Mouse (Mus musculus) gonadal fat pad, adult 2 months (tissue): ENCODE data around the gene Dnajc19. TPM values are rescaled to one million over a fixed set of nuclear protein-coding genes. Genes with fewer than 3 reads are reported as not detected.
"Not testable (repeated sequence)": the region's sequence is repeated elsewhere in the genome, so short reads cannot be mapped to it uniquely, and the experiment has no call there.

ENCODE experiments used
- DNase-seq: peaks from one replicate; pipeline ENCODE4 v3.0.0-alpha.2; 2012; ENCODE audit warnings: low read depth
- polyA plus RNA-seq: library from polyadenylated mRNA; depleted of rRNA; stranded (reverse); fragments of >200 nt; gene quantifications from 2 replicates; pipeline ENCODE4 v1.2.3, GENCODE M21; 2012; rRNA removed

Gene Dnajc19
- polyA plus RNA-seq: 53.7 and 54.3 TPM in 2 replicates

DNA sequence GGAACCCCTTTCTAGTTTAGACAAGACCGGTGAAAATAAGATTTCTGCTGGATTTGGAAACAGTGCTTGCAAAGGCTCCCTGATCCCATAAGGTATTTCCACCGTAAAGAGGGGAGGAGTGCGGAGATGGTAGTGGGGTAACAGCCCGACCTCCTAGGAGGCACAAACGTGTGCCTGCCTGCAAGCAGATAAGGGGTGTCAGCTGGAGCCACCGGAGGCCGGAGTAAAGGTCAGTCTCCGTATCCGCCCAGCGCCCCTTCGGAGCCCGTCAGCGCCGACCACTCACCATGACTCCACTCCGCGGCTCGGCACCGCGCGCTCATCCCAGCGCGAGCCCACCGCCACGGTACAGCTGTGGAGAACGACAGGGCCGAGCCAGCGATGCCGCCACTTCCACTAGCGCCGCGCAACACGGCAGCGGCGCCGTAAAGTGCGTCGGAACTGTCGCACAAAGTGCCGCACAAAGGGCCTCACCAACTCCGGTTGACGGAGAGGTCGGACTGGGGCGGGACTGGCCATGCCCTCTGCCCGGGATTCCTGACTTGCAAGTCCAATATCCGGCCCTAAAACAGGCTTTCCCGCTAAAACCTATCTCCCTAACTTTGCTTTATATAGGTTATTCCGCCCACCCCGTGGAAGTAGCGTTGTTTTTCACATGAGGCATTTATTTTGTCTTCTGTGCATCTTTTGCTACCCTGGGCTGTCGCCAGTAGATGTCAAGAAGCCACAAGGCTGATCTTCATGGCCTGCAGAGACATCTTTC is at the start of gene Dnajc19:
Gene Dnajc19, minus strand, starts transcription at position 422 of the 763 bp plus-strand sequence.
- peak; percentile 27 for DNase-seq

DNA sequence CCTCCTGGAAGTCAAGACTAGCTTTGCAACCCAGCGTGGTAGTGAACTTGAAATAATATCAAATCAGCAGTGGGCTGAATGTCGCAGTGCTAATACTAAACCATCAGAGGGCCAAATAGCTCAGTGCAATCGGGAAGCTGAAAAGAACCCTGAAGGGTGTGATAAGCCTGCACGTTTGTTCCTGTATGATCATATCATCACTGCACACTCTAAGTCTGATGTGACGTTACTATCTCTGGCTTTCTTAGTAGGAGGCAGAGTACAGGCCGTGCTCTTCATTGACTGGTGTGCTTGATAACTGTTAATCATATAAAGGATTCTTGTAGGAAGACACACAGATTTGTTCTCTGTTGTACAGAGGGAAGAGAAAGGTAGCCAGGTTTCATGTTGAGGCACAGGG is 48.8 kb upstream of the Dnajc19 start:
- DNase-seq: no peak

DNA sequence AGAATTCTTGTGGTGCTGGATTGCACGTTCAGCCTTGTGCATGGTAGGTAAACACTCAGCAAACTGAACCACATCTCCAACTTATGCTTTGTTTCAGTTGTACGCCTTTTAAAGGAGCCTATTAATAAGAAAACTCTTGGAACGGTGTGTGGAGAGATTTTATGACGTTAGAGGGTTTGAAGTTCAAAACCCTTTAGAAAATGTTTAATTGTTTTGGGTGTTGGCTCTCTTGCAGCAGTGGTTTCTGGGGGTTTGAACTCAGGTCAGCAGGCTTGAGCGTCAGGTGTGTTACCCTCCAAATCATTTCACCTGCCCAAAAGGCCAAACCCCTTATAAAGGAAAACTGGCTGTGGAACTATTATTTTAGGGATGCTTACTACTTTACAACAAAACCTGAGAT is 40.2 kb upstream of the Dnajc19 start:
- DNase-seq: no peak

DNA sequence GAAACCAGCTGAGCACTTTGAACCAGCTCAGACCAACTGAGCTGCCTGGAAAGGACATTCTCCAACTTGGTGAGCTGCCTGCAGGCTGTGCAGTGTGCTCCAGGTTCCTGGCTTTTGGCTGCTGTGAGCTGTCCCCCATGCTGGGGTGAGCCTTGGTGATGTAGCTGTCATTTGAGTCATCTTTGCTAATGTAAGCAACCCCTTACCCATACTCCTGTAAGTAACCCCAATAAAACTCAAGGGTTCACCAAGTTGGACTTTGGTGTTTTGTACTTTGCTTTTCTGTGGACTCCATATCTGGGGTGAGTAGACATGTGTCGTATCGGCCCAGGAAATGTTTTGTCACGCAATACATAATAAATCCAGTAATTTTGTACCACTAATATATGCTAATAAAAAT is 39.7 kb upstream of the Dnajc19 start:
- no peak for DNase-seq

DNA sequence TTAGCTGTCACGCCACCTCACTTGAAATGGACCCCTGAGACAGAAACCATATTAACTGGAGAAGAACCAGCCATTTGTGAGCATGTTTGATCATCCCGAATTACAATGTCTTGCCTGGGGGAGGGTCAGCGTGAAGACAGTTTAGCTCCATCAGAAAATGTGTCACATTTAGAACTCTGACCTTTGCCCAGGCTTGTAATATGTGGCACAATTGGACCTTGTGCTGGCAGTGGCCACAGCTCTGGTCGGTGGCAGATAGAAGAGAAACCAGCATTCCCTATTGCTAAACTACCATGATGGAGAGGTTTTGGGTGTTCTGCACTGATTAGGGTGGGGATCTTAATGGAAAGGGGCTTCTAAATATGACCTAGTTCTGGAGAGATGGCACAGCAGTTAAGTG is 38.7 kb upstream of the Dnajc19 start:
- DNase-seq: no peak

DNA sequence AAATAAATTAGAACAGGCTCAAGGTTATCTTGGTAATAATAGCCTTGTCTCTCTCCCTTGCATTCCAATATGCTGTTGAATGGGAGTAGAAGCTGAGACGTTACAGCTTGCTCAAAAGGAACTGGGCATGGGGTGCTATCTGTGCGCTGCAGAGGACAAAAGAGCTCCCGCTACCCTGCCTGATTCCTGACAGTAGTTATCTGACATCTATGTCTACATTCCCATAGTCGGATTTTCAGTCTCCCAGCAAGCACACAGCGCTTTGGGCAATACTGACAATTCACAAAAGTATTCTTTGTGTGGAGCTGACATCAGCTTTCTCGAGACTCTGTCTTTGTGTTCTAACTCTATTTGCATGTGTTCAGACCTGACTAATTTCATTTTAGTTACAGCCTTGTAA is 34.7 kb upstream of the Dnajc19 start:
- DNase-seq: no peak

DNA sequence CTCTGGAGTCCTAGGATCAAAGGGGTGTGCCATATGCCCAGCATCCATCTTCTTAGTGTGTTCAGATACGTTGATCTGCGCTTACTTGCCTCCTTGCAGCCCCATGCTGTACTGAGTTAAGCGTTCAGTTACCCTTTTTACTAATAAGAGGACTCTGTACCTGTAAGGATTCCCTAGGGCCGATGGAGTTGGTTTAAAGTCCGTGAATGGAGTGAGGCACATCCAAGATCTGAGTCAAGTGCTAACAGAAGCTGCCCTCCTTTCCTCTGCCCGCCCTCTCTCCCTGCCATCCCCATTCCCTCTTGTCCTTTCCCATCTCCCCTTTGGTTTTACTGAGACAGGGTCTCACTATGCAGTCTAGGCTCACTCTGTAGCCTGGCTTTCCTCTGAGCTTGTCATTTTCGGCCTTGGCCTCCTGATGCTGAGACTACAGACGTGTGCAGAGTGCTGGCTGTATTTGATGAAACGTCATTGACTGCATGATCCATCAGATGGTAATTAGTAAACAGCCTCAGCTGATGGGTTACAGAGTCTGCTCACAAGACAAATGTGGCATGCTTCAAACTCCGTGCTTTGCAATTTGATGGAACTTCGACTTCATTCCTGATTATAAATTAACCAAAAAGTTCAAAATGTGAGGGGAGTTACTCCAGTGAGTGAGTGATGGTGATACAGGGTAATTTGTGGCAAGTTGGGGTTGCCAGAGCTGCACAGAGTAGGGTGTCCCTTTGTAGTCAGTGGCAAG is 31.0 kb upstream of the Dnajc19 start:
- no peak for DNase-seq

DNA sequence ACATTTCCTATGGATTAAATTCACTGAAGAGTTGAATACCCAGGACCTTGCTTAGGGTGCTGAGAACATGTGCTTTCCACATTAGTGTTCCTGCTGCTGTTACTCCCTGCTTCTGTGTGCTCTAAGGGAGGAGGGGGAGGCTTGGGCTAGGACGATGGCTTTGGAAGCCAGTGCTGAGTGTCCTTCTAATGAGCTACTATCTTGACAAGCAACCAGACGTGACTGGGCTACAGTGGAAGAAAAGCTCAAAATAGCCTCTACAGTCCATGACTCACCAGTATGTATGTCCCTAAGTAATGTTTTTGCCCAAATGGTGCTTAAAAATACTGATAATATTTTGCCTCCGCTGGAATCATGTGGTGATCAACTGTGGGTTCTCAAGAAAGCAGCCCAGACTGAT is 26.5 kb upstream of the Dnajc19 start:
- no peak for DNase-seq

DNA sequence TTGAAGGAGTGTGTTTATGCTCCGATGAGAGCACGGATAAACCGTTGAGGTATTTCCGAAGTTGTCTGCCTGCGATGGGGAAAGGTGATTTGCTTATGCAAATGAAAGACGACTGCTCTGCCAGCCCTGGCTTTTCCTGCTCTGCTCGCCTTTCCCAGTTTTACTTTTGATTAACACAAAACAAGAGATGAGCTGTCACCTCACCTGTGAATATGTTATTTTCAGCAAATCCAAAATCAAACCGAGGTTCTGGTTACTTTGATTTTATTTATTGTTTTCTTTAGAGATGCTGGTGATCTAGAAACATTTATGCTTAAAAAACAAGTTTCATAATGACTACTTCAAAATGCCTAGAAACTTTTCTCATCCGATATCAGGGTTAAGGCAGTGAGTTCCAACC is 25.3 kb upstream of the Dnajc19 start:
- no peak for DNase-seq

DNA sequence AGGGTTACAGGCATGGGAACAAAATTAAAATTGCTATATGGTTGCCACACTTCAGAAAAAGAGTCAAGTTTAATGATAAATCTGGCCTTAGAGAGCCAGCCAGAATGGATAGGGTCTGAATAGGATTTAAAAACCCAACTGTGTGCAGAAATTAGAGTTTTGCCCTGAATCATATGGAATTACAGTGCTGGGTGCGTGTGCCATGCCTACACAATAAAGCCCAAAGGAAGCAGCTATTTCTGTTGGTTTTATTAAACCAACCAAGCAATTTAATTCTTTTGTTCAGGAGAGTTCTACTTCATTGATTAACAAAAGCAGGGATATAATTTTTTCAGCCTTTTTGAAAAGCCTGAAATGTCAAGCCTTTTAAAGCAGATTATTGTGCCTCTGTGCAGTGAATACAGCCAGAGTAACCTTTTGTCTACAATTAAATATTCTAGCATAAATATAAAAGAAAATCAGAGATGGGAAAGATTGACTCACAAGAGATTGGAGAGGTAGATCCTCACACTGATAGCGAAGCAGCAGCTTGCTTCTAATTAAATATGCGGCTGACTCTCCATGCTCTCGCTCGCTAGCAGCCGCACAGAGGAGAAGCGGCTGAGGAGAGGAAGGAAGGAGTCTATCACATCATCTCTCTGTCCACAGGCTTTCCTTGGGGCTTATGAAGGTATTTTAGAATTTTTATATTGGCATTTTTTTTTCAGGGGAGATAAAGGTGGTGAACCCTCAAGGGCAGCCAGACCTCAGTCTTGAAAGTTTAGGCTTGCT is 23.0 kb upstream of the Dnajc19 start:
- DNase-seq: no peak

DNA sequence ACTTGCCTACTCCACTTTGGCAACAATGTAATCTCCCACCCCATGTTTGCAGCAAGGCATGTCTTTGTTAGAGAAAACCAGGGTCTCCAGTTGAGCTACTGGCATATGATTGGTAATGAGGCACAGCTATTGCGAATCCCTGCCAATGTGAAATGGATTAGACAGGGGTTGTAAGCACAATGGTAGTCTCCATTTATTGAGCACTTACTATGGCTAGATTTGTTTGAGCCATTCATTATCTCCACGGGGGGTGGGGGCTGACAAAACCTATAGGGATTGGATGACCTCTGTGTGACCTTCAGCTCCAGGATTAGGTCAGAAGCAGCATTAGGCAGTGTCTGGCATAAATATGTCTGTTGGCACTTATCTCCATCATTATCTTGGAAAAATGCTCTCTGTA is 21.8 kb upstream of the Dnajc19 start:
- DNase-seq: no peak

DNA sequence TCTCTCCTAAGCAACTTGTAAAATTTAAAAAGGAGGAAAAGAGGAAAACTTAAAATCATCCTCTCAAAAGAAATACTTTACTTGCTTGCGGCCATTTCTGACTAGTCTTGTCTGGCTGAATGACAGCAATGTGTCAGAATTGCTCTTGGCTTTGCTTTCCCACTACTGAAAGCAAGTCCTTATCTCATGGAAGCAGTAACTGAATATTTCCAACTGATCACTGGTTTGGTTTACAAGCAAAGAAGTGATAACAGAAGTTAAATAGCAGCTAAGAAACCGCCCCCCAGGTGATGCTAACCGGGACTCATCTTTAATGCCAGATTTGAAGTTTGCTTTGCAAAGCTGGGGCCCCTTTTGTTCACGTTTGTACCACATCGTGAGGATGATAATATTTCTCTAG is 2.5 kb upstream of the Dnajc19 start:
- DNase-seq: no peak

DNA sequence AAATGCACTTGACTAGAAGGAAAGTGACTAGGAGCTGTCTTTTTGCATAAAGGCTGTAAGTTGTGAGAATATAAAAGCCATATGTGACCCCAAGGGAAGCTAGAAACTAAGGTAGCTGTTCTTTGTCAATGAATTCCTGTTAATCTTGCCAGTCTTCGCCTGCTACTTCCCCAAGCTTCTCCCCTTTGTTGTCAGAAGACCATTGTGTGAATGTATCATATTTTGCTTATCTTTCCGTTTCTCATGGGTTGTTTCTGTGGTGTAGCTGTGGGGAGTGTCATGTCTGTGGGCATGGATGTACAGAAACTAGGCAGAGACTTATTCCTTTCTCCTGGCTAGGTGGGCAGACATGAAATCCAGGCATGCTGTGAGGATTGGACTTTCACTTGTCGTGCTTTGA is 808 bp upstream of the Dnajc19 start:
- DNase-seq: no peak

DNA sequence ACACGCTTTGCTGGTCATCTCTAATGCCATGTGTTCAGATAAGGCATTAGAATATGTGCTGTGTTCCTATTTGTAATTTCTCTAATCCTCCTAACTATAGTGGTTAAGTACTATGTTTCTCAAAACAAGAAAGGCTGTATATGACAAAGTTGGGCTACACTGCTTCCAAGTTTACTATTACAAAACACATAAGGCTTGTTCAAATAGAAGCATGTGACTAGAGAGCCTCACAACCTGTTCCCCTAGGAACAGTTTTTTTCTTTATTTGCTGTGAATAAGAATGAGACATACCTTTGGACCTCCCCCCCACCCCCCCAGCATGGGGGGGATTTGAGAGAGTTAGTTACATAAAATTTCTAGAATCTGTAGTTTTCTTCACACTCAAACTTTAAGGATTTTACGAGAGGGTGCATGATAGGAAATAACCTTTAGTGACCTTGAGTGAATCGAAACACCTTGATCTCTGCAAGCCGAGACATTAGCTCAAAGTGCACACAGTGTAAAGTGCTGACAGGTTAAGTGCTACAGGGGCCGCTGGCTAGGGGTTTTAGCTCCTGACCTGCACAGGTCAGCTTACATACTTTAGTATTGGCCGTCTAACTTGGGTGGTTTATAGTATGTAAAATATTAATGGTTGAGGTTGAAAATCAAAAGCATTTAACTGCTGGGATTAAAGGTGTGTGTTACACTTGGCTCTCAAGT is 4.9 kb downstream of the Dnajc19 start:
- DNase-seq: no peak

DNA sequence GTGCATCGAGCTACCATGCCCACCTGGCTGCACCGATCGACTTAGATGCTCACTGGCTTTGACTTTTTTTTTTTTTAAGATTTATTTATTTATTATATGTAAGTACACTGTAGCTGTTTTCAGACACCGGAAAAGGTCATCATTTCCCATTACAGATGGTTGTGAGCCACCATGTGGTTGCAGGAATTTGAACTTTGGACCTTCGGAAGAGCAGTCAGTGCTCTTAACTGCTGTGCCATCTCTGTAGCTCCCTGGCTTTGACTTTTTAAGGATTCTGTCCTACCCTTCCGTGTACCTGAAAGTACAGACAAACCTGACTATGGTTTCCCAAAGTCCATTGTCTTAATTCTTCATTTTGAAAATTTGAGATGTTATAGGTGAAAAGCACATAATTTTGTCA is 8.4 kb downstream of the Dnajc19 start:
- no peak for DNase-seq

DNA sequence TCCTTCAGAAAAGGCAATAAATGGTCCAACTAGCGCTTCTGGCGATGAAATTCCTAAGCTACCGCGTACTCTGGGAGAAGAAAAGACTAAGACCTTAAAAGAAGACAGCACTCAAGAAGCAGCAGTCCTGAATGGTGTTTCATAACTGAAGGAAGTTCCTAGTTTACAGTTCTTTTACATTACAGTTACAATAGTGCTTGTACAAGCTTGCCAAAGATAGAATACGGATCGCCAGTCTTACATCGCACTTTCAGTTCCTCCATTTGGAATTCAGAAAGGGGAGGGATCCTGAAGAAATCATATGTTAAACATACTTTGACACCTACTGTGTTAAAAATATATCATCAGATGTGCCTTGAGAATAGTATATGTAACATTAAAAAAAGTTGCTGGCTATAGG is 12.2 kb downstream of the Dnajc19 start:
- DNase-seq: not testable (repeated sequence)

DNA sequence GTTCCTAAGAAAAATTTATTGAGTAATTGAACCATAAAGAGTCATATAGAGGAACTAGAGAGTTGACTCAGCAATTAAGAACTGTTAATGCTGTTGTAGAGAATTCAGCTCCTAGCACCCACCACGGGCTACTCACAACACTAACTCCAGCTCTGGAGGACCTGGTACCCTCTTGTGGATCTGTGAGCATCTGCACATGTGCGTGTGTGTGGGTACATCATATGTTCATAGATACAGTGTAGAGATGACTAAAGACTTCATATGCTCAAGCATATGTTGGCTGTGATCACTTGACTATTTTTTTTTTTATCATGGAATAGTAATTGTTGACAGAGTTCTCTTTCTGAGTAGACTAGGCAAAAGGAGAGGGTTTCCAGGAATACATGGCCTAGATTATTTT is 18.8 kb downstream of the Dnajc19 start:
- DNase-seq: no peak

DNA sequence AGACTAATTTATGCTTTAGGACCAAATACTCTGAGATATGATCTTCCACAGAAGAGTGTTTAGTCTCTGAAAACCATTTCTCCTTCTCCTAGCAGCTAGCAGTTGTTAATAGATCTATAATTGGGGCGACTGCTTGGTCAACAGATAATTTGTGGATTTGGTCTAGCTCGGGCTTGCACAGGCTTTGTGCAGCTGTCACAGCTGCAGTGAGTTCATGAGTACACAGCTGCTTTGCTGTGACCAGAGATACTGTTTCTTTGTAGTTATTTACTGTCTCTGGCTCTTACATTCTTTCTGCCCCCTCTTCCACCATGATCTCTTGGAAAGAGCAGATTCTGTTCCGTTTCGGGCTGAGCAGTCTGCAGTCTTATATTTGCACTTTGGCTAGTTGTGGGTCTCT is 39.1 kb downstream of the Dnajc19 start:
- no peak for DNase-seq

DNA sequence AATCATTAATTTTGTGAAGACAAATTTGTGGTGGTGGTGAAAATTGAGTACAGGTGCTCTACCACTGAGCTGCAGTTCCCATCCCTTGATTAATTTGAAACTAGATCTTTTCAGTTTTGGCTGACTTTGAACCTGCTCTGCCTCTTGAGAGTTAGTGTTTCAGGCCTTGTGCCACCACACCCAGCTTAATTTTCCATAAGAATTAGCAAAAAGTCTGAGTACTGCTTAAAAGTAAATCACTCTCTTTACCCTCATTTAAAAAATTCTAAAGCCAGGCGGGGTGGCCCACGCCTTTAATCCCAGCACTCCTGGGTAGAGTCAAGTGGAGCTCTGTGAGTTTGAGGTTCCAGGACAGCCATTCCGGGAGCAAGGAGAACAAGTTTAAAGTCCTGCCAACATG is 45.4 kb downstream of the Dnajc19 start:
- DNase-seq: no peak

DNA sequence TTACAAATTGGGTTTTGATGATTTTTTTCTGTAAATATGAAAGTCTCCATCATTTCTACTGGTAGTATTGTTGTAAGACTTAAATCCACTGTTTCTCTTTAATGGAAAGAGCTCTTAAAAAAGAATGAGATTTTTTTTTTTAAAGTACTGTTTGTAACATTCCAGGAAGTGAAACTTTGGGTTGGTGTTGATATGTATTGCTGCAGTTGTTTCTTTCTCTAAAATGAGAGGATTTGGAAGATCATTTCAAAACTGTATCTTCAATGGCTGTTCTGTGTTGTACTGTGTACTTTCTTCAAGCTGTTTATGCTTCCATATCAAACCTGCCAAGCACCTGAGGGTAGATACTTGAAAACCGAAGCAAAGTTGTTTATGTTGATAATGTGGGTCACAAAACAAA is 46.3 kb downstream of the Dnajc19 start:
- DNase-seq: no peak

DNA sequence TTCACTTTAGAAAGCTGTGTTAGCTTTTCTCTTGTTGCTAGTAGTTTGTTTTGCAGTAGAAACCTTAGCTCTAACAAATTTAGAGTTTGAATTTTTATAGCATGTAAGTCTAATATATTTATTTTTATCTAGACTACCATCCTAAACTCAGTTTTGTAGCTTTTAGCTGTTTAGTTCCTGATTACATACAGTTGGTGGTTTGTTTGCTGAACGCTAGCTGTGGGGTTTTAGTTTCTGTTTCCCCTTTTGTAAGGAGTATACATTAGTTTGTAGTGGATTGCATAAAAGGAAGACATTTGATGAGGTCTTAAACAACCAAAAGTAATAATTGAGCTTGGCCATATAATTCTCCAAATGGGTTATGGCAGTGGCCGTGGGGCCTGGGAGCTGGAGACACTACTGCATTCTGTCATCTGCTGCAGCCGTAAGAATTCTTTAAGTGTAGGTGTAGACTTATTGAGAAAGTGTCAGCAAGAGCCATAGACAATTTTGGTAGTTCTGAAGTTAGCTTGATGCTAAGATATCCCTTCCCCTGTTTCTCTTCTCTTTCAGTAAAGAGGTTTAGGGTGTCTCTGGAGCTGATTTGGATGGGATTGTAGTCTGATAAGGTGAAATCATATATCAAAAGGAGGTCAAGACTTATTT is 47.3 kb downstream of the Dnajc19 start:
- no peak for DNase-seq

DNA sequence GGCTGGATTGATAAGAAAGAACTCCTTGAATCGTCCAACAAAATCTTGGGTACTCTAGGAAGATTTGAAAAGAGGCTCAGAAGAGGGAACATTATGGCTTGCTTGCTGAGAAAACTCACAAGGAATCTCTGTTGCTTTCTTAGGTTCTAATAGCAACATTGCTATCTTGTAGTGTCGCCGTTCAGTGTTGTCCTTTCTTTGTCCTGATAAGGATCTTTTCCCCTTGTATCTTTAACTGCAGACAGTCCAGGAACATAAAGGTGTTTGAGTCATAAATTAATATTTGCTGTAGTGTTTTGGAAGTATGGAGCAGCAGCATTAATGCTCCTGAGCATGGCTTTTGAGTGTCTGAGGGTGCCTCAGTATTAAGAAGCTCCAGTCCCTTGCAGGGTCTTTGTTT is 50.5 kb downstream of the Dnajc19 start:
- no peak for DNase-seq
